Mouse (Mus musculus): ENCODE measurements around the gene Cbx3. TPM values are rescaled to one million over a fixed set of nuclear protein-coding genes. Genes with fewer than 3 reads are reported as not detected.
A peak's percentile ranks its signal among the peaks of the same experiment; 100 is the strongest.

Gene Cbx3
- polyA plus RNA-seq, 1 experiment from 2014 or later, result 677 TPM

DNA sequence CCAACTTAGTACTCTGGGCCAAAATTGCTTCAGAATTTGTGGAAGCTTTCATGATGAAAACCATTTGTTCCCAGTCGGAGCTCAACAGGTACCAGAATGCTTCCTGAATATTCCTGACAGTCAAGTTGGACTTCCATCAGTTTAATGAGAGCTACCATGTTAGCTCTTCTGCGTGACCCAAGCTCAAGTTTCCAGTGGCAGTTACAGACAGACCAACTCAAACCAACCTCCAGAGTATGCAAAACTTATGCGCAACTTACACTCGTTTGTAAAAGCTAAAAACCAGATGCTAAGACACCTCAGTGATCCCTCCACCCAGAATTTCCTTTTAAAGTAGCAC is 10.2 kb upstream of the Cbx3 start:
- 77% methylated on average over 4 of the region's 4 CpGs for WGBS
- H3K4me2 ChIP-seq (ENCODE audit: low read depth, severe bottlenecking), result no peak overlapping the region
- H3K9ac ChIP-seq (ENCODE audit: low read length), result no peak overlapping the region
- no peaks in the 10 kb centered on the region for H3K9me3 ChIP-seq (ENCODE audit: control insufficient read depth, low read length)
- peak; percentile 48 for DNase-seq (ENCODE audit: low spot score)
- H3K27me3 ChIP-seq (ENCODE audit: control insufficient read depth, insufficient read depth, low read length), result no peaks in the 10 kb centered on the region
- H3K36me3 ChIP-seq (ENCODE audit: control insufficient read depth, insufficient read depth, low read length), result peaks cover 19% of the 10 kb centered on the region
- ATAC-seq (ENCODE audit: insufficient number of reproducible peaks, low FRiP score, low TSS enrichment, low read depth), result no peak
- H3K4me3 ChIP-seq (ENCODE audit: low read depth, low read length), result no peak overlapping the region
- H3K27ac ChIP-seq (replicated peaks; ENCODE audit: low read depth, low read length), result no peak overlapping the region
- H3K4me1 ChIP-seq (ENCODE audit: control insufficient read depth, insufficient read depth, low read length), result 0 out of 2 replicates have a peak, but pooled peaks cover 3% of the 10 kb centered on the region

- no peak overlapping the region for H3K4me3 ChIP-seq (ENCODE audit: low read depth, low read length)
- 78% methylated on average over 3 of the region's 3 CpGs for WGBS
- no peak overlapping the region for H3K27ac ChIP-seq (replicated peaks; ENCODE audit: low read depth, low read length)
- ATAC-seq (ENCODE audit: insufficient number of reproducible peaks, low FRiP score, low TSS enrichment, low read depth) (no peak), DNase-seq (ENCODE audit: low spot score) (no peak)
- H3K4me2 ChIP-seq (ENCODE audit: low read depth, severe bottlenecking), result no peak overlapping the region
- no peak overlapping the region for H3K9ac ChIP-seq (ENCODE audit: low read length)
- 0 out of 2 replicates have a peak, but pooled peaks cover 3% of the 10 kb centered on the region for H3K4me1 ChIP-seq (ENCODE audit: control insufficient read depth, insufficient read depth, low read length)
- no peaks in the 10 kb centered on the region for H3K9me3 ChIP-seq (ENCODE audit: control insufficient read depth, low read length)
- peaks cover 19% of the 10 kb centered on the region for H3K36me3 ChIP-seq (ENCODE audit: control insufficient read depth, insufficient read depth, low read length)
- H3K27me3 ChIP-seq (ENCODE audit: control insufficient read depth, insufficient read depth, low read length), result no peaks in the 10 kb centered on the region
Measured at GRCm38 (mm10) chr6:51460363-51460762, 9.8 kb upstream of the Cbx3 start.

GRCm38 (mm10) chr6:51467649-51468048 is 2.5 kb upstream of the Cbx3 start:
- Histone ChIP-seq H3K4me2 (ENCODE audit: low read depth, severe bottlenecking) (peak overlapping the region; percentile 58), H3K4me3 (ENCODE audit: low read depth, low read length) (peak overlapping the region; percentile 98), H3K9me3 (ENCODE audit: control insufficient read depth, low read length) (no peaks in the 10 kb centered on the region), H3K36me3 (ENCODE audit: control insufficient read depth, insufficient read depth, low read length) (peaks cover 16% of the 10 kb centered on the region), H3K27me3 (ENCODE audit: control insufficient read depth, insufficient read depth, low read length) (no peaks in the 10 kb centered on the region), H3K9ac (ENCODE audit: low read length) (peak overlapping the region; percentile 60), H3K4me1 (ENCODE audit: control insufficient read depth, insufficient read depth, low read length) (peaks cover 13% of the 10 kb centered on the region), H3K27ac (replicated peaks; ENCODE audit: low read depth, low read length) (no peak overlapping the region)
- 0% methylated on average over 2 of the region's 2 CpGs for WGBS
- ATAC-seq (ENCODE audit: insufficient number of reproducible peaks, low FRiP score, low TSS enrichment, low read depth) (no peak), DNase-seq (ENCODE audit: low spot score) (no peak)

- H3K36me3 ChIP-seq (ENCODE audit: control insufficient read depth, insufficient read depth, low read length), result peaks cover 10% of the 10 kb centered on the region; the same call in 1 of the 2 replicates
- peak overlapping the region; percentile 100 for H3K9ac ChIP-seq (ENCODE audit: low read length)
- H3K27me3 ChIP-seq (ENCODE audit: control insufficient read depth, insufficient read depth, low read length), result no peaks in the 10 kb centered on the region
- H3K4me2 ChIP-seq (ENCODE audit: low read depth, severe bottlenecking), result no peak overlapping the region; the same call in 1 of the 2 replicates
- H3K4me1 ChIP-seq (ENCODE audit: control insufficient read depth, insufficient read depth, low read length), result peaks cover 19% of the 10 kb centered on the region
- H3K27ac ChIP-seq (replicated peaks; ENCODE audit: low read depth, low read length), result peak overlapping the region; percentile 100
- peak; percentile 10; the same call in 1 of the 2 replicates for ATAC-seq (ENCODE audit: insufficient number of reproducible peaks, low FRiP score, low TSS enrichment, low read depth)
- DNase-seq (ENCODE audit: low spot score), result peak; percentile 89
- H3K4me3 ChIP-seq (ENCODE audit: low read depth, low read length), result peak overlapping the region; percentile 98
- under 1% methylated on average over 62 of the region's 63 CpGs for WGBS
- H3K9me3 ChIP-seq (ENCODE audit: control insufficient read depth, low read length), result no peaks in the 10 kb centered on the region
Measured at GRCm38 (mm10) chr6:51468891-51469561, 1.1 kb upstream of the Cbx3 start.

DNA sequence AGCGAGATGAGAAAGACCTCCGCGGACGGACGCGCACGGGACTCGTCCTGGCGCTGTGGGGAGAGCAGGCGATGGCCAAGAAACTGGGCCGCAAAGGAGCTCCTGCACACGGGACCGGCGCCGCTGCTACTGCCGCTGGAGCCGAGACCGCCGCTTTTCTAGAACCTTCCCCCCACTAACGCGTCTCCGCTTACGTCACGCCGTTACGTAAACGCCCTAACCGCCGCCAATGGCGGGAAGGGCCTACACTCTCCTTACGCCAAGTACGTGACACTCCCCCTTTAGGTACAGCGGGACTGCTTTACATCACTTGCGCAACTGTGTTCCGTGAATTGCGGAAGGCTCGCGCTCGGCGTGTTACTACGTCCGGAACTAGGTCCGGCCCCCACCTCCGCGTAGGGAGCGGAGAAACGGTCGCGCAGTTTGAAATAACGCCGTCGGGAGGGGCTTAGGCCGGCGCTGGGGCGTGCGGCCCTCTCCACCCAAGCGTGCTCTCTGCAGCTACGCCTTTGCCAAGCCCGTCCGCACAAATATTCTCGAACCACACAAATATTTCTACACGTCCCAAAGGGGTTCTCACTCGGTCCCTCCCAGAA is 347 bp upstream of the Cbx3 start, which contains the start of gene Hnrnpa2b1:
Gene Hnrnpa2b1, minus strand, starts transcription at position 180 of the 596 bp plus-strand sequence.
- Histone ChIP-seq H3K9ac (ENCODE audit: low read length) (peak within 1 kb of the TSS; percentile 100), H3K9me3 (ENCODE audit: control insufficient read depth, low read length) (no peaks in the 10 kb centered on the region), H3K36me3 (ENCODE audit: control insufficient read depth, insufficient read depth, low read length) (peaks cover 10% of the 10 kb centered on the region; the same call in 1 of the 2 replicates), H3K4me1 (ENCODE audit: control insufficient read depth, insufficient read depth, low read length) (peaks cover 19% of the 10 kb centered on the region), H3K27ac (replicated peaks; ENCODE audit: low read depth, low read length) (peak within 1 kb of the TSS; percentile 100), H3K4me2 (ENCODE audit: low read depth, severe bottlenecking) (peak within 1 kb of the TSS; percentile 73), H3K27me3 (ENCODE audit: control insufficient read depth, insufficient read depth, low read length) (no peaks in the 10 kb centered on the region), H3K4me3 (ENCODE audit: low read depth, low read length) (peak within 1 kb of the TSS; percentile 98)
- DNase-seq (ENCODE audit: low spot score) (peak; percentile 100), ATAC-seq (ENCODE audit: insufficient number of reproducible peaks, low FRiP score, low TSS enrichment, low read depth) (peak; percentile 94)
- WGBS, result under 1% methylated on average over 63 of the region's 63 CpGs

- ATAC-seq (ENCODE audit: insufficient number of reproducible peaks, low FRiP score, low TSS enrichment, low read depth), result 0 out of 2 replicates have a peak, but pooled peaks have one; percentile 11
- Histone ChIP-seq H3K9me3 (ENCODE audit: control insufficient read depth, low read length) (no peaks in the 10 kb centered on the region), H3K4me1 (ENCODE audit: control insufficient read depth, insufficient read depth, low read length) (peaks cover 19% of the 10 kb centered on the region), H3K9ac (ENCODE audit: low read length) (peak overlapping the region; percentile 100), H3K4me3 (ENCODE audit: low read depth, low read length) (peak overlapping the region; percentile 98), H3K27me3 (ENCODE audit: control insufficient read depth, insufficient read depth, low read length) (no peaks in the 10 kb centered on the region), H3K27ac (replicated peaks; ENCODE audit: low read depth, low read length) (peak overlapping the region; percentile 100), H3K36me3 (ENCODE audit: control insufficient read depth, insufficient read depth, low read length) (peaks cover 3% of the 10 kb centered on the region; the same call in 1 of the 2 replicates), H3K4me2 (ENCODE audit: low read depth, severe bottlenecking) (peak overlapping the region; percentile 73)
- 0% methylated on average over 10 of the region's 10 CpGs for WGBS
- DNase-seq (ENCODE audit: low spot score), result no peak
Measured at GRCm38 (mm10) chr6:51471179-51471505, 982 bp downstream of the Cbx3 start.

GRCm38 (mm10) chr6:51471782-51472181 is 1.6 kb downstream of the Cbx3 start:
- peak overlapping the region; percentile 73 for H3K4me2 ChIP-seq (ENCODE audit: low read depth, severe bottlenecking)
- H3K27ac ChIP-seq (replicated peaks; ENCODE audit: low read depth, low read length), result 0 out of 2 replicates have a peak overlapping the region, but pooled peaks have one; percentile 8
- no peaks in the 10 kb centered on the region for H3K9me3 ChIP-seq (ENCODE audit: control insufficient read depth, low read length)
- DNase-seq (ENCODE audit: low spot score) (peak; percentile 54), ATAC-seq (ENCODE audit: insufficient number of reproducible peaks, low FRiP score, low TSS enrichment, low read depth) (no peak)
- WGBS, result 26% methylated on average over 3 of the region's 3 CpGs
- peak overlapping the region; percentile 69 for H3K9ac ChIP-seq (ENCODE audit: low read length)
- no peaks in the 10 kb centered on the region for H3K27me3 ChIP-seq (ENCODE audit: control insufficient read depth, insufficient read depth, low read length)
- peak overlapping the region; percentile 98 for H3K4me3 ChIP-seq (ENCODE audit: low read depth, low read length)
- peaks cover 7% of the 10 kb centered on the region; the same call in 1 of the 2 replicates for H3K36me3 ChIP-seq (ENCODE audit: control insufficient read depth, insufficient read depth, low read length)
- H3K4me1 ChIP-seq (ENCODE audit: control insufficient read depth, insufficient read depth, low read length), result peaks cover 18% of the 10 kb centered on the region

GRCm38 (mm10) chr6:51472213-51472612 is 2.1 kb downstream of the Cbx3 start:
- peak overlapping the region; percentile 98 for H3K4me3 ChIP-seq (ENCODE audit: low read depth, low read length)
- H3K4me2 ChIP-seq (ENCODE audit: low read depth, severe bottlenecking), result peak overlapping the region; percentile 73
- peak overlapping the region; percentile 69 for H3K9ac ChIP-seq (ENCODE audit: low read length)
- no peaks in the 10 kb centered on the region for H3K9me3 ChIP-seq (ENCODE audit: control insufficient read depth, low read length)
- ATAC-seq (ENCODE audit: insufficient number of reproducible peaks, low FRiP score, low TSS enrichment, low read depth) (no peak), DNase-seq (ENCODE audit: low spot score) (no peak)
- H3K27ac ChIP-seq (replicated peaks; ENCODE audit: low read depth, low read length), result 0 out of 2 replicates have a peak overlapping the region, but pooled peaks have one; percentile 8
- H3K4me1 ChIP-seq (ENCODE audit: control insufficient read depth, insufficient read depth, low read length), result peaks cover 16% of the 10 kb centered on the region
- H3K36me3 ChIP-seq (ENCODE audit: control insufficient read depth, insufficient read depth, low read length), result peaks cover 5% of the 10 kb centered on the region; the same call in 1 of the 2 replicates
- H3K27me3 ChIP-seq (ENCODE audit: control insufficient read depth, insufficient read depth, low read length), result no peaks in the 10 kb centered on the region
- WGBS, result 57% methylated on average over 4 of the region's 4 CpGs
